Comparison of ENCODE assay signal across 8 mouse cellular contexts in the genomic region with DNA sequence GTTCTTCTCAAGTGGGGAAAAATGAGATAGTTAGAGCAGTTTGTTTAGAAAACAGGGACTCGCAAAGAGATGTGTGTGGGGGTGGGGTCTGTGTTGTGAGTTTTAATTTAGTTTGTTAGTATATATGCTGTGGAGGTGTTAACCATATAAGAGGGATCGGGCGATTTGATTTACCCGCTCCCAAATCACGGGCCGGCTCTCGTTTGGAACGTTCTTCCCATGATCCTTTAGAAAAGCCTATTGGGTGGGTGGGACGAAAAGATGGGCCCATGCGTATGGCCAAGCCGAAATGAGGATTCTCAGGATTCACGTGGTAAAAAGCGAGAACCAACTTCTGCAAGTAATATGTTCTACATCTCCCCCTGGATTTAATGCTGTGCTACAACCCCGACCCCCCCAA. TPM values are rescaled to one million over a fixed set of nuclear protein-coding genes. Genes with fewer than 3 reads are reported as not detected.
A peak's percentile ranks its signal among the peaks of the same experiment; 100 is the strongest.
DNase-seq lines count a peak whose midpoint lies in the region; ATAC-seq and TF ChIP-seq lines count a peak whose summit lies in the region.

No protein-coding gene starts in this region.

- H3K4me3 ChIP-seq in kidney, embryonic 14.5 days (ENCODE audit: low read length): peak overlapping the region; percentile 74
- peak overlapping the region; percentile 74 for H3K4me3 ChIP-seq in embryonic facial prominence, embryonic 10.5 days
- H3K4me3 ChIP-seq in hindbrain, postnatal 0 days (ENCODE audit: low read length): peak overlapping the region; percentile 79
- peak overlapping the region; percentile 89 for H3K4me3 ChIP-seq in lung, postnatal 0 days (ENCODE audit: low read depth, low read length)
- H3K4me3 ChIP-seq in stomach, embryonic 15.5 days (replicated peaks): peak overlapping the region; percentile 96

- TF ChIP-seq EP300 in lung, postnatal 0 days (IDR thresholded peaks at IDR 0.05): no peak

- H3K9ac ChIP-seq in kidney, embryonic 14.5 days (ENCODE audit: low read depth, low read length): peak overlapping the region; percentile 82
- peak overlapping the region; percentile 80 for H3K9ac ChIP-seq in hindbrain, postnatal 0 days (replicated peaks; ENCODE audit: low read length)
- H3K9ac ChIP-seq in lung, postnatal 0 days (replicated peaks; ENCODE audit: low read depth): peak overlapping the region; percentile 86
- peak overlapping the region; percentile 94 for H3K9ac ChIP-seq in stomach, embryonic 15.5 days

- TF ChIP-seq CTCF in hindbrain, postnatal 0 days (IDR thresholded peaks at IDR 0.05; ENCODE audit: low read depth): 0 out of 2 replicates have a peak, but pooled peaks have one; percentile 7
- TF ChIP-seq CTCF in lung, postnatal 0 days (IDR thresholded peaks at IDR 0.05): no peak

- H3K36me3 ChIP-seq in kidney, embryonic 14.5 days (ENCODE audit: control insufficient read depth, insufficient read depth, low read length): peaks cover 23% of the 10 kb centered on the region
- peaks cover 39% of the 10 kb centered on the region for H3K36me3 ChIP-seq in embryonic facial prominence, embryonic 10.5 days (replicated peaks)
- no peaks in the 10 kb centered on the region for H3K36me3 ChIP-seq in hindbrain, postnatal 0 days (ENCODE audit: insufficient read depth, low read length)
- peaks cover 9% of the 10 kb centered on the region for H3K36me3 ChIP-seq in lung, postnatal 0 days (ENCODE audit: insufficient read depth, low read length)
- H3K36me3 ChIP-seq in stomach, embryonic 15.5 days: peaks cover 5% of the 10 kb centered on the region; the same call in 1 of the 2 replicates

- peak overlapping the region; percentile 93 for H3K27ac ChIP-seq in kidney, embryonic 14.5 days (ENCODE audit: low read depth, low read length)
- peak overlapping the region; percentile 96 for H3K27ac ChIP-seq in embryonic facial prominence, embryonic 10.5 days (replicated peaks)
- H3K27ac ChIP-seq in hindbrain, postnatal 0 days: peak overlapping the region; percentile 92
- peak overlapping the region; percentile 96 for H3K27ac ChIP-seq in lung, postnatal 0 days (ENCODE audit: low read length)
- peak overlapping the region; percentile 96 for H3K27ac ChIP-seq in stomach, embryonic 15.5 days

- 0% methylated on average over 14 of the region's 14 CpGs for WGBS in kidney, embryonic 14.5 days
- under 1% methylated on average over 14 of the region's 14 CpGs for WGBS in embryonic facial prominence, embryonic 10.5 days
- under 1% methylated on average over 14 of the region's 14 CpGs for WGBS in hindbrain, postnatal 0 days
- WGBS in lung, postnatal 0 days: 0% methylated on average over 14 of the region's 14 CpGs
- 2% methylated on average over 14 of the region's 14 CpGs for WGBS in stomach, embryonic 15.5 days

- peaks cover 16% of the 10 kb centered on the region; the same call in 1 of the 2 replicates for H3K4me1 ChIP-seq in kidney, embryonic 14.5 days (ENCODE audit: control insufficient read depth, insufficient read depth, low read length)
- peaks cover 21% of the 10 kb centered on the region for H3K4me1 ChIP-seq in embryonic facial prominence, embryonic 10.5 days
- no peaks in the 10 kb centered on the region for H3K4me1 ChIP-seq in hindbrain, postnatal 0 days (ENCODE audit: insufficient read depth, low read length)
- peaks cover 9% of the 10 kb centered on the region for H3K4me1 ChIP-seq in lung, postnatal 0 days (ENCODE audit: insufficient read depth, low read depth, low read length)
- 0 out of 2 replicates have a peak, but pooled peaks cover 5% of the 10 kb centered on the region for H3K4me1 ChIP-seq in stomach, embryonic 15.5 days

- peak; percentile 36 for ATAC-seq in kidney, embryonic 14.5 days (ENCODE audit: low FRiP score, low TSS enrichment)
- ATAC-seq in hindbrain, postnatal 0 days: peak; percentile 30
- ATAC-seq in lung, postnatal 0 days: no peak; the same call in 1 of the 2 replicates
- ATAC-seq in stomach, embryonic 15.5 days (ENCODE audit: insufficient read depth, low FRiP score, low read depth): 0 out of 2 replicates have a peak, but pooled peaks have one; percentile 8

- H3K27me3 ChIP-seq in kidney, embryonic 14.5 days (ENCODE audit: control insufficient read depth, insufficient read depth, low read length): no peaks in the 10 kb centered on the region
- H3K27me3 ChIP-seq in embryonic facial prominence, embryonic 10.5 days (replicated peaks; ENCODE audit: low read depth, poor library complexity, severe bottlenecking): no peaks in the 10 kb centered on the region
- H3K27me3 ChIP-seq in hindbrain, postnatal 0 days (ENCODE audit: insufficient read depth, low read length): no peaks in the 10 kb centered on the region
- no peaks in the 10 kb centered on the region for H3K27me3 ChIP-seq in lung, postnatal 0 days (replicated peaks; ENCODE audit: insufficient read depth, low read length)
- no peaks in the 10 kb centered on the region for H3K27me3 ChIP-seq in stomach, embryonic 15.5 days (replicated peaks)

- no peaks in the 10 kb centered on the region for H3K9me3 ChIP-seq in kidney, embryonic 14.5 days (ENCODE audit: control insufficient read depth, low read length)
- no peaks in the 10 kb centered on the region for H3K9me3 ChIP-seq in embryonic facial prominence, embryonic 10.5 days
- H3K9me3 ChIP-seq in hindbrain, postnatal 0 days (ENCODE audit: low read length): no peaks in the 10 kb centered on the region
- H3K9me3 ChIP-seq in lung, postnatal 0 days (ENCODE audit: low read length): no peaks in the 10 kb centered on the region
- no peaks in the 10 kb centered on the region for H3K9me3 ChIP-seq in stomach, embryonic 15.5 days

- H3K4me2 ChIP-seq in kidney, embryonic 14.5 days (replicated peaks; ENCODE audit: low read depth, low read length): peak overlapping the region; percentile 59
- H3K4me2 ChIP-seq in hindbrain, postnatal 0 days (ENCODE audit: low read depth, low read length): peak overlapping the region; percentile 65
- peak overlapping the region; percentile 84 for H3K4me2 ChIP-seq in lung, postnatal 0 days (replicated peaks; ENCODE audit: low read depth, low read length)
- peak overlapping the region; percentile 74 for H3K4me2 ChIP-seq in stomach, embryonic 15.5 days

- no peak for DNase-seq in kidney, adult 9 months
- DNase-seq in MEL-GATA-1-ER (ENCODE audit: extremely low read depth, low read depth): peak; percentile 34
- peak; percentile 79 for DNase-seq in embryonic facial prominence, embryonic 10.5 days (ENCODE audit: low spot score)
- peak; percentile 86 for DNase-seq in hindbrain, postnatal 0 days (ENCODE audit: low spot score)
- peak; percentile 52 for DNase-seq in lung, postnatal 0 days (ENCODE audit: low spot score)
- DNase-seq in B cell, adult 2 months: no peak

RNA-seq across cellular contexts. Expression of a gene that starts 0.7 kb away (rescaled TPM):
- 7.3 and 11.8 TPM in 2 replicates for polyA plus RNA-seq in kidney, embryonic 14.5 days (2014; fragmentation: Nextera tagmentation; extraction: Ambion mirVana)
- 13.4 and 14.1 TPM in 2 replicates for polyA plus RNA-seq in embryonic facial prominence, embryonic 10.5 days (2016; fragmentation: Nextera tagmentation; extraction: Ambion mirVana)
- total RNA-seq in hindbrain, postnatal 0 days (2014; rRNA removed): 3.3 and 3.5 TPM in 2 replicates
- polyA plus RNA-seq in hindbrain, postnatal 0 days (2015; fragmentation: Nextera tagmentation; extraction: Ambion mirVana): 3.2 TPM in 2 replicates
- polyA plus RNA-seq in lung, postnatal 0 days (2015; fragmentation: Nextera tagmentation; extraction: Ambion mirVana): 3.6 and 3.7 TPM in 2 replicates
- 7.7 and 8.6 TPM in 2 replicates for polyA plus RNA-seq in stomach, embryonic 15.5 days (2015; fragmentation: Nextera tagmentation; extraction: Ambion mirVana)

RNA-seq across cellular contexts. Expression of a gene that starts 21.3 kb away (rescaled TPM):
- 29.5 and 33.0 TPM in 2 replicates for polyA plus RNA-seq in kidney, embryonic 14.5 days (2014; fragmentation: Nextera tagmentation; extraction: Ambion mirVana)
- 24.8 and 26.7 TPM in 2 replicates for polyA plus RNA-seq in embryonic facial prominence, embryonic 10.5 days (2016; fragmentation: Nextera tagmentation; extraction: Ambion mirVana)
- 22.4 and 22.9 TPM in 2 replicates for total RNA-seq in hindbrain, postnatal 0 days (2014; rRNA removed)
- 32.2 and 33.5 TPM in 2 replicates for polyA plus RNA-seq in hindbrain, postnatal 0 days (2015; fragmentation: Nextera tagmentation; extraction: Ambion mirVana)
- polyA plus RNA-seq in lung, postnatal 0 days (2015; fragmentation: Nextera tagmentation; extraction: Ambion mirVana): 17.2 and 19.5 TPM in 2 replicates
- polyA plus RNA-seq in stomach, embryonic 15.5 days (2015; fragmentation: Nextera tagmentation; extraction: Ambion mirVana): 29.0 and 30.8 TPM in 2 replicates

RNA-seq across cellular contexts. Expression of a gene that starts 40.7 kb away (rescaled TPM):
- polyA plus RNA-seq in kidney, embryonic 14.5 days (2014; fragmentation: Nextera tagmentation; extraction: Ambion mirVana): 0.20 and 0.69 TPM in 2 replicates
- 0.15 and 0.16 TPM in 2 replicates for polyA plus RNA-seq in embryonic facial prominence, embryonic 10.5 days (2016; fragmentation: Nextera tagmentation; extraction: Ambion mirVana)
- 0.42 TPM in 1 of 2 replicates, not detected in the other for total RNA-seq in hindbrain, postnatal 0 days (2014; rRNA removed)
- polyA plus RNA-seq in hindbrain, postnatal 0 days (2015; fragmentation: Nextera tagmentation; extraction: Ambion mirVana): 0.39 and 0.68 TPM in 2 replicates
- polyA plus RNA-seq in lung, postnatal 0 days (2015; fragmentation: Nextera tagmentation; extraction: Ambion mirVana): 2.9 and 3.8 TPM in 2 replicates
- polyA plus RNA-seq in stomach, embryonic 15.5 days (2015; fragmentation: Nextera tagmentation; extraction: Ambion mirVana): 1.3 and 1.7 TPM in 2 replicates

Comparison
In these comparisons a context has a peak if more than half of its experiments do, and no peak if none do; other contexts are left out.
1. DNase-seq: peak in MEL-GATA-1-ER (single experiment), embryonic facial prominence, embryonic 10.5 days (single experiment), hindbrain, postnatal 0 days (single experiment) and lung, postnatal 0 days (single experiment); none in kidney, adult 9 months (single experiment) and B cell, adult 2 months (0 of 2).
2. Peak in every context shown above with its lines, with median percentiles within 50 percentile points of each other: H3K27ac ChIP-seq, H3K4me2 ChIP-seq, H3K4me3 ChIP-seq and H3K9ac ChIP-seq.